Mouse (Mus musculus) left cerebral cortex, adult 9 months (tissue): ENCODE results near the gene Aox2.

Experiments
- DNase-seq, 2 experiments: peaks; one replicate each; pipeline ENCODE4 v3.0.0; 2022; ENCODE audit warnings: low spot score in 2 of 2

The Aox2 gene

GRCm38 (mm10) chr1:58278026-58278425, at the start of gene Aox2:
Gene Aox2, plus strand, starts transcription at chr1:58278326.
- no peak for DNase-seq

GRCm38 (mm10) chr1:58228916-58229315, 49.2 kb upstream of the Aox2 start:
- DNase-seq, result no peak

- no peak for DNase-seq
These were observed 48.4 kb upstream of the Aox2 start for GRCm38 (mm10) chr1:58229774-58230173.

GRCm38 (mm10) chr1:58230542-58230941, 47.6 kb upstream of the Aox2 start:
- no peak for DNase-seq

- no peak for DNase-seq
These were observed 42.7 kb upstream of the Aox2 start for GRCm38 (mm10) chr1:58235405-58235804.

GRCm38 (mm10) chr1:58237527-58238299, 40.4 kb upstream of the Aox2 start:
- no peak for DNase-seq

GRCm38 (mm10) chr1:58238440-58238839, 39.7 kb upstream of the Aox2 start:
- no peak for DNase-seq

- no peak for DNase-seq
These were observed 39.2 kb upstream of the Aox2 start for GRCm38 (mm10) chr1:58238961-58239360.

GRCm38 (mm10) chr1:58240347-58240746, 37.8 kb upstream of the Aox2 start:
- DNase-seq, result no peak

GRCm38 (mm10) chr1:58244487-58244886, 33.6 kb upstream of the Aox2 start:
- no peak for DNase-seq

- DNase-seq, result no peak
These were observed 29.6 kb upstream of the Aox2 start for GRCm38 (mm10) chr1:58248518-58248917.

- DNase-seq, result no peak
These were observed 24.7 kb upstream of the Aox2 start for GRCm38 (mm10) chr1:58253466-58253865.

GRCm38 (mm10) chr1:58257195-58257991, 20.7 kb upstream of the Aox2 start:
- DNase-seq, result no peak

- no peak for DNase-seq
These were observed 17.8 kb upstream of the Aox2 start for GRCm38 (mm10) chr1:58260311-58260710.

GRCm38 (mm10) chr1:58268231-58268630, 9.9 kb upstream of the Aox2 start:
- DNase-seq, result no peak

- peak in 1 of 2 experiments; percentile 67 for DNase-seq
These were observed 7.1 kb upstream of the Aox2 start for GRCm38 (mm10) chr1:58270807-58271569.

- DNase-seq, result no peak
These were observed 2.2 kb upstream of the Aox2 start for GRCm38 (mm10) chr1:58275879-58276278.

- no peak for DNase-seq
These were observed 387 bp downstream of the Aox2 start for GRCm38 (mm10) chr1:58278513-58278912.

- no peak for DNase-seq
These were observed 2.3 kb downstream of the Aox2 start for GRCm38 (mm10) chr1:58280381-58280780.

- DNase-seq, result no peak
These were observed 3.0 kb downstream of the Aox2 start for GRCm38 (mm10) chr1:58280939-58281624.

GRCm38 (mm10) chr1:58281625-58281988, 3.5 kb downstream of the Aox2 start:
- no peak for DNase-seq

GRCm38 (mm10) chr1:58284505-58284904, 6.4 kb downstream of the Aox2 start:
- no peak for DNase-seq
